Mouse (Mus musculus) lung, embryonic 16.5 days (tissue): ENCODE measurements around the gene Fstl4. TPM values are rescaled to one million over a fixed set of nuclear protein-coding genes. Genes with fewer than 3 reads are reported as not detected.

Experiments
- ATAC-seq: fragments of 200-750 bp; cut with Nextera tagmentation; 2 replicates; pipeline ENCODE4 v1.8.0; 2017; ENCODE audit warnings: low read depth, mild to moderate bottlenecking, moderate library complexity
- H3K27ac ChIP-seq: fragments of 300-500 bp; sonication (generic); 2 replicates; pipeline ENCODE4 v1.5.1; 2014; ENCODE audit warnings: mild to moderate bottlenecking, control low read depth, low read length
- H3K27me3 ChIP-seq: fragments of 300-500 bp; sonication (generic); 2 replicates; pipeline ENCODE4 v1.6.1; 2014; ENCODE audit warnings: low read depth, low read length, mixed read lengths; ENCODE audit not compliant: control insufficient read depth, insufficient read depth
- H3K36me3 ChIP-seq: fragments of 300-500 bp; sonication (generic); 2 replicates; pipeline ENCODE4 v1.6.1; 2014; ENCODE audit warnings: low read length; ENCODE audit not compliant: control insufficient read depth, insufficient read depth
- H3K4me1 ChIP-seq: fragments of 300-500 bp; sonication (generic); replicated peaks from 2 replicates; pipeline ENCODE4 v1.6.1; 2014; ENCODE audit warnings: low read length, mixed read lengths; ENCODE audit not compliant: control insufficient read depth, insufficient read depth
- H3K4me2 ChIP-seq: fragments of 300-500 bp; sonication (generic); 2 replicates; pipeline ENCODE4 v1.6.1; 2014; ENCODE audit warnings: low read depth, low read length, control low read depth
- H3K4me3 ChIP-seq: fragments of 300-500 bp; sonication (generic); 2 replicates; pipeline ENCODE4 v1.5.1; 2014; ENCODE audit warnings: mild to moderate bottlenecking, low read length, control low read depth
- H3K9ac ChIP-seq: fragments of 300-500 bp; sonication (generic); 2 replicates; pipeline ENCODE4 v1.6.1; 2014; ENCODE audit warnings: low read length, control low read depth
- H3K9me3 ChIP-seq: fragments of 300-500 bp; sonication (generic); 2 replicates; pipeline ENCODE4 v1.6.1; 2016; ENCODE audit warnings: low read length; ENCODE audit not compliant: control insufficient read depth
- WGBS: fragments of 180-500 bp; shearing (Covaris S2); extraction: QIAGEN DNeasy Blood & Tissue Kit; methylation state at CpG from one replicate; pipeline ENCODE4 v1.1.7; 2014; 5-methylcytosine and 5-hydroxymethylcytosine counted together
- polyA plus RNA-seq: library from polyadenylated mRNA; unstranded; fragments of >200 nt; fragmentation: Nextera tagmentation; extraction: Ambion mirVana; gene quantifications from 2 replicates; pipeline ENCODE4 v1.2.1, GENCODE M21; 2015

Gene Fstl4
- polyA plus RNA-seq, 1 experiment from 2014 or later, result 11.3 TPM

GRCm38 (mm10) chr11:52816004-52816403, 51.6 kb downstream of the Fstl4 start:
- Histone ChIP-seq H3K9me3 (no peaks in the 10 kb centered on the region), H3K4me1 (no peaks in the 10 kb centered on the region), H3K4me3 (no peak overlapping the region), H3K4me2 (no peak overlapping the region), H3K27ac (no peak overlapping the region), H3K9ac (no peak overlapping the region), H3K27me3 (no peaks in the 10 kb centered on the region), H3K36me3 (no peaks in the 10 kb centered on the region)
- 78% methylated on average over 4 of the region's 4 CpGs for WGBS
- ATAC-seq, result no peak

DNA sequence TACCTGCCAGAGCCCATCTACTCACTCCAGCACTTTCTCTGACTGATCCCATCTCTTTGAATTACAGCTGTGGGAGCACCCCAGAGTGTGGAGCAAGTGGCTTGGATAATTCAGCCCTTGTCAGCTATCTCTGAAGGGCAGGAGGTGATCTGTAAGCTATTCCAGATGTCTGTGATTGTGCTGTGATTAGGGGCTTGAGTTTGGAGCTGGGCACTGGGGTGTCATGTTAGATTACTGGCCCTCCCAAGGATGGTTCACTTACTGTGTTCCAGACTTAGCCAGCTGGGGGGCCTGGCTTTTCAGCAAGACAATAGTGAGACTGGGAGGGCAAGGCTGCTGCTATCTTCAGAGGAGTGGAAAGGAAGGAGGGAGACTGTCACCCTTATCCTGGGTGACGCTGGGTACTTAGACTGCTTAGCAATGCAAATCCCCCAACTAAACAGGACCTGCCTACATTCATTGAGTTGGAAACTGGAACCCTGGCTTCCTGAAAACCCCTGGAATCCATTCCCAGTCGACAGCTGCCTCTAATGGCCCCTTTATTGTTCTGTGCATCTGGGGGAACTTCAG, 56.0 kb downstream of the Fstl4 start:
- no peaks in the 10 kb centered on the region for H3K36me3 ChIP-seq
- no peak overlapping the region for H3K9ac ChIP-seq
- no peaks in the 10 kb centered on the region for H3K4me1 ChIP-seq
- no peak overlapping the region for H3K4me3 ChIP-seq
- ATAC-seq, result no peak
- no peak overlapping the region for H3K4me2 ChIP-seq
- no peaks in the 10 kb centered on the region for H3K27me3 ChIP-seq
- WGBS, result 20% methylated on average over 2 of the region's 2 CpGs
- H3K27ac ChIP-seq, result no peak overlapping the region
- no peaks in the 10 kb centered on the region for H3K9me3 ChIP-seq

- no peaks in the 10 kb centered on the region for H3K4me1 ChIP-seq
- no peak overlapping the region for H3K9ac ChIP-seq
- no peaks in the 10 kb centered on the region for H3K27me3 ChIP-seq
- no peaks in the 10 kb centered on the region for H3K9me3 ChIP-seq
- 89% methylated on average over 2 of the region's 2 CpGs for WGBS
- H3K4me3 ChIP-seq, result no peak overlapping the region
- H3K36me3 ChIP-seq, result no peaks in the 10 kb centered on the region
- ATAC-seq, result no peak
- H3K27ac ChIP-seq, result no peak overlapping the region
- H3K4me2 ChIP-seq, result no peak overlapping the region
Observed at GRCm38 (mm10) chr11:52826591-52826990, 62.2 kb downstream of the Fstl4 start.

DNA sequence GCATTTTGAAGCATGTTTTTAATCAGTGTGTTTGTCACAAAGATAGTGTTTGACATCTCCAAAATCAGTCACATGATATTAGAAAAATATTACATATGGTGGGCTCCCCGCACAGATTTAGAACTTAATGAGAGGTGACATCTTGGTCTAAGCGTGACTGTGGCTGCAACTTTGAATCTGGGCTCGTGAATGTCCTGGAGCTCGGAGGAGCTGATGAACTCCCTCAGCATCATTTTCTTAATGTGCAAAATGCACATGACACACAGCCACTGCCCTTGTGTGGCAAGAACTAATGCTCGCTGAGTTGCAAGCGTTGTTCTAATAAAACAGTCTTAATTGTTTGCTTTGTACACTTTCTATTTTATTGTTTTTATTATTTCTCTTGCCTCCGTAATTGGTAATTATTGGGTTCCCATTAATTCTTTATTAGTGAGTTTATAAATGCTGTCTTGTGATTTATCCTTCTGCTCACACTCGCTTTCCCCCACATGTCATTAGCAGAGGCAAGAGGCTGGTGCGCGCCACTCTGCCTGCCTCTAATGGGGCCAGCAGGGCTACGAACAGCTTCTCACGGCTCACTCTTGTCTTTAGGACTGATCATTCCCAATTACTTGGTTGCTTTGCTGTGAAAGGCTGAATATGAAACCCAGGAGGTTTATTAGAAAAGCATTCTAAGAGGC, 67.3 kb downstream of the Fstl4 start:
- 79% methylated on average over 12 of the region's 12 CpGs for WGBS
- no peak overlapping the region for H3K27ac ChIP-seq
- no peak overlapping the region for H3K4me3 ChIP-seq
- no peaks in the 10 kb centered on the region for H3K36me3 ChIP-seq
- no peak overlapping the region for H3K9ac ChIP-seq
- H3K4me1 ChIP-seq, result no peaks in the 10 kb centered on the region
- H3K4me2 ChIP-seq, result no peak overlapping the region
- H3K27me3 ChIP-seq, result no peaks in the 10 kb centered on the region
- ATAC-seq, result no peak
- no peaks in the 10 kb centered on the region for H3K9me3 ChIP-seq

DNA sequence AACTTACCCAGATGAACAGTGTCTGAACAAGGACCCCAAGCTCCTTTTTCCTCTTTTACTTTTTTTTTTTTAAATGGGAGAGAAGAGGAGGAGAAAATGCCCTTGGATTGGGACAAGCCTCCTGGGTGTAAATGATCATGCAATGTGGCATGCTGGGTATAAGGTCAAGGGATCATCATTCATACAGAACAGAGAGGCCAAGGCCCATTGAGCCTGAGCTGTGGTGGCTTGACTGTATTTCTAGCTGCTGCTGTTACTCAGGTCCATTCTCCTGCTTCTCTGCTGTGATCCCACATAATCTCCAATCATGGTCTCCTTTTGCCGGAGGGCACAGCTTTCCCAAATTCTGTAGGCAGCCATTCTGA, 67.9 kb downstream of the Fstl4 start:
- Histone ChIP-seq H3K9me3 (no peaks in the 10 kb centered on the region), H3K4me1 (no peaks in the 10 kb centered on the region), H3K27me3 (no peaks in the 10 kb centered on the region), H3K4me2 (no peak overlapping the region), H3K36me3 (no peaks in the 10 kb centered on the region), H3K9ac (no peak overlapping the region), H3K4me3 (no peak overlapping the region), H3K27ac (no peak overlapping the region)
- WGBS, result 92% methylated on average over 1 of the region's 1 CpGs
- no peak for ATAC-seq

DNA sequence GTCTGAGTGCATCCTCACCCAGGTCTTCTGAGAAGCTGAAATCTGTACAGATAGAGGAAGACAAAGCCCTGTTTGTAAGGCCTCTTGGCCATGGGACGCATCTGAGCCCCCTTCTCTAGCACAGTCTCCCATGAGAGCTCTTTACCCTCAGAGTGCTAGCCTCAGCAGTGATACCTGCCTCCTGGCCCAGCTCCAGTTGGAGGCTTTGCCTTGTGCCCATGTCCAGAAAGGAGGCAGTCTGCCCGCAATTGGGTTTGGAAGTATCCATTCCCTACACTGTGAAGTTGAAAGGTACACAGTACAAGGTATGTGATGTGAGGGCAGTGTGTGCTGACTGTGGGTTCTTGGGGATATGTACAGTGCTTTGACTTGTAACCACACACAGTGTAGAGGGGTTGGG, 84.3 kb downstream of the Fstl4 start:
- Histone ChIP-seq H3K4me2 (no peak overlapping the region), H3K4me1 (no peaks in the 10 kb centered on the region), H3K9me3 (no peaks in the 10 kb centered on the region), H3K27me3 (no peaks in the 10 kb centered on the region), H3K36me3 (no peaks in the 10 kb centered on the region), H3K4me3 (no peak overlapping the region), H3K9ac (no peak overlapping the region), H3K27ac (no peak overlapping the region)
- WGBS, result 75% methylated on average over 2 of the region's 2 CpGs
- ATAC-seq, result no peak

- Histone ChIP-seq H3K4me2 (no peak overlapping the region), H3K36me3 (no peaks in the 10 kb centered on the region), H3K27ac (no peak overlapping the region), H3K9me3 (no peaks in the 10 kb centered on the region), H3K4me1 (no peaks in the 10 kb centered on the region), H3K9ac (no peak overlapping the region), H3K4me3 (no peak overlapping the region), H3K27me3 (no peaks in the 10 kb centered on the region)
- 70% methylated on average over 3 of the region's 3 CpGs for WGBS
- ATAC-seq, result no peak
Observed at GRCm38 (mm10) chr11:52850071-52850470, 85.6 kb downstream of the Fstl4 start.

- ATAC-seq, result no peak
- WGBS, result 89% methylated on average over 15 of the region's 15 CpGs
- Histone ChIP-seq H3K4me1 (no peaks in the 10 kb centered on the region), H3K9ac (no peak overlapping the region), H3K36me3 (no peaks in the 10 kb centered on the region), H3K4me3 (no peak overlapping the region), H3K9me3 (no peaks in the 10 kb centered on the region), H3K27ac (no peak overlapping the region), H3K27me3 (no peaks in the 10 kb centered on the region), H3K4me2 (no peak overlapping the region)
Observed at GRCm38 (mm10) chr11:52872846-52873512, 108.5 kb downstream of the Fstl4 start.

GRCm38 (mm10) chr11:52875916-52876765, 111.7 kb downstream of the Fstl4 start:
- Histone ChIP-seq H3K27ac (no peak overlapping the region), H3K9ac (no peak overlapping the region), H3K4me1 (no peaks in the 10 kb centered on the region), H3K4me3 (no peak overlapping the region), H3K4me2 (no peak overlapping the region), H3K36me3 (no peaks in the 10 kb centered on the region), H3K9me3 (no peaks in the 10 kb centered on the region), H3K27me3 (no peaks in the 10 kb centered on the region)
- WGBS, result 85% methylated on average over 19 of the region's 19 CpGs
- ATAC-seq, result no peak
